Mouse (Mus musculus): ENCODE measurements around the gene Mybphl. TPM values are rescaled to one million over a fixed set of nuclear protein-coding genes. Genes with fewer than 3 reads are reported as not detected.

Gene Mybphl
- polyA plus RNA-seq, 1 experiment from 2014 or later = 0.09 TPM

DNA sequence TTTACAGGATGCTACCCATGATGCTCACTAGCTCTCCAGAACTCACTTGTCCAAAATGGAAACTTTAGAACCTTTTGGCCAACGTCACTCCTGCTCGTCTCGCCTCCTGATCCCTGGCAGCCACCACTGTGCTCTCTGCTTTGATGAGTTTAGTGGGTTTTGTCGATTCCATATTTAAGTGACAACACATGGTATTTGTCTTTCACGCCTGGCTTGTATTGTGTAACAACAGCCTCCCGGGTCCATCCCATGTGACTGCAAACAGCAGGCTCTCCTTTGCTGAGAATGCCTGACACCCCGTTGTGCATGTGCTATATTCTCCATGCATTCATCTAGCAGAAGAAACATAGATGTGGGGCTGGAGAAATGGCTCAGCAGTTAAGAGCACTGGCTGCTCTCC is 22.5 kb upstream of the Mybphl start:
- no peaks in the 10 kb centered on the region for H3K9me3 ChIP-seq (replicated peaks)
- no peak for DNase-seq (ENCODE audit: low spot score)
- H3K27me3 ChIP-seq (ENCODE audit: low read depth, poor library complexity, severe bottlenecking) = no peaks in the 10 kb centered on the region
- H3K27ac ChIP-seq (replicated peaks) = no peak overlapping the region
- 90% methylated on average over 7 of the region's 7 CpGs for WGBS
- H3K4me1 ChIP-seq = no peaks in the 10 kb centered on the region
- H3K4me3 ChIP-seq = no peak overlapping the region
- H3K36me3 ChIP-seq = peaks cover 98% of the 10 kb centered on the region

DNA sequence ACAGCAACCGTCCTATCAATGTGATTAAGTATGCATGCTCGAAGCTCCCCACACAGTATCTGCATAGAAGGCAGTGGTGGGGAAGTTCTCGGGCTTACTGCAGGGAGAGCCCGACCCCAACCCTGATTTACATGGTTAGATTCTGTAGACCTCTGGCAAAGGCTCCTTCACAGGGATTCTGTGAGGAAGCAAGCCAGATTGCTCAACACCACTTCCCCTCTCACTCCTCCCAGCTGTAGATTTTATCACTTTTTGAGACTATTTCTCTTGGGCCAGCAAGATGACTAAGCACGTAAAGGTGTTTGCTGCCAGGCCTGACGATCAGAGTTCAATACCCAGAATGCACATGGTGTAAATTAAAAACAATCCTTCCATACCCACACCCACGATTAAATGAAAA is 18.9 kb upstream of the Mybphl start:
- no peaks in the 10 kb centered on the region for H3K4me1 ChIP-seq
- no peak for DNase-seq (ENCODE audit: low spot score)
- H3K27ac ChIP-seq (replicated peaks) = no peak overlapping the region
- H3K27me3 ChIP-seq (ENCODE audit: low read depth, poor library complexity, severe bottlenecking) = no peaks in the 10 kb centered on the region
- 89% methylated on average over 7 of the region's 7 CpGs for WGBS
- H3K36me3 ChIP-seq = peaks cover 99% of the 10 kb centered on the region
- H3K4me3 ChIP-seq = no peak overlapping the region
- H3K9me3 ChIP-seq (replicated peaks) = no peaks in the 10 kb centered on the region

DNA sequence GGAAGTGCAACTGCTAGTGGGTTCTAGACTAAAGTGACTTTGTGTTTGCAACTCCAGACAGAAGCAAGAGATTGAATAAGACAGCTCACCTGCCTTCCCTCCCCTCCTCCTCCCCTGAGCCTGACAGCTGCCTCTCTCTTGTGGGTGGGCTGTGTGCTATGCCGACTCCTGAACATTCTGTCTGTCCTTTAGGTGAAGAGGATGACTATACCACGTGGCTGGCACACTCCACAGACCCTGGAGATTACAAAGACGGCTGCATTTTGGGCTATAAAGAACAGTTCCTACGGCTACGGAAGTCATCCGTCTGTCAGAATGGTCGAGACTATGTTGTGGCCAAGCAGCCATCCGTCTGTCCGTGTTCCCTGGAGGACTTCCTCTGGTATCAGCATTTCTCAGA is 16.3 kb upstream of the Mybphl start:
- WGBS = 94% methylated on average over 9 of the region's 9 CpGs
- Histone ChIP-seq H3K4me3 (no peak overlapping the region), H3K27ac (replicated peaks) (no peak overlapping the region), H3K4me1 (no peaks in the 10 kb centered on the region), H3K27me3 (ENCODE audit: low read depth, poor library complexity, severe bottlenecking) (no peaks in the 10 kb centered on the region), H3K36me3 (peaks cover 99% of the 10 kb centered on the region), H3K9me3 (replicated peaks) (no peaks in the 10 kb centered on the region)
- DNase-seq (ENCODE audit: low spot score) = no peak

DNA sequence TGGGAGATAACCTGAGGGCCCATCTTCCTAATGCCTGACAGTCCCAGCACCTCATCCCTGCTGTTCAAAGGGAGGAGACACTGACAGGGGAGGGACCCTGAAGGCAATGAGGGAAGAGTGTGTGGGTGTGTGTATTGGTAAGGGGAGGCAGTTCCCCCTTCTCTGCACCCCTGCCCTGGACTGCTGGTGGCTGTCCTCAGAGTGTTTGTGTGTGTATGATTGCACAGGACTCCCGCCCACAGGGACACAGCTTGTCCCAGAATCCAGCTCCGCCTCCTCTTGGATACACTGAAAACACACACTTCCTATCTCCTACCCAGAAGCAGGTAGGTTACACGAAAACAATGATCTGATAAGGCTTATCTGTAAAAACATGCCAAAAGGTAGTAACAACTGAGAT is 9.5 kb upstream of the Mybphl start:
- H3K36me3 ChIP-seq = peaks cover 90% of the 10 kb centered on the region
- DNase-seq (ENCODE audit: low spot score) = no peak

DNA sequence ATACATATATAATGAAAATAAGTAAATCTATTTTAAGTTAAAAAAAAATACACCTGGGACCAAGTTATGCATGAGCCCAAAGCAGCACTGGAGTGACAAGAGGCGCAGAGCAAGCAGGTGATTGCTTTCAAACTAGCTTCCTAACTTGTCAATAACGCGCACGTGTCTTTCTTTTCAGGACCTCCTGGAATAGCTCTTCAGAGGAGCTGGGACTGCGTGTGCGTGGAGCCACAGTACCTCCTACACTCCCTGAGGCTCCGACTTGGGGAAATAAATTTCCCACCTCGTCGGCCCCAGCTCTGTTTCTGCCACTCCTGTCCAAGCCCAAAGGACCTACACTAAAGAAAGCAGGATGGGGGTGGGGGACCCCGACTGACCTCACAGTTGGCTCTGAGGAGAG is 7.7 kb upstream of the Mybphl start:
- Histone ChIP-seq H3K4me3 (no peak overlapping the region), H3K4me1 (peaks cover 25% of the 10 kb centered on the region)
- WGBS = 91% methylated on average over 10 of the region's 10 CpGs

More for the DNA sequence above, 9.5 kb upstream of the Mybphl start:
- H3K4me1 ChIP-seq = peaks cover 7% of the 10 kb centered on the region
- H3K27me3 ChIP-seq (ENCODE audit: low read depth, poor library complexity, severe bottlenecking) = no peaks in the 10 kb centered on the region
- H3K27ac ChIP-seq (replicated peaks) = no peak overlapping the region
- 86% methylated on average over 3 of the region's 3 CpGs for WGBS
- no peak overlapping the region for H3K4me3 ChIP-seq
- no peaks in the 10 kb centered on the region for H3K9me3 ChIP-seq (replicated peaks)

DNA sequence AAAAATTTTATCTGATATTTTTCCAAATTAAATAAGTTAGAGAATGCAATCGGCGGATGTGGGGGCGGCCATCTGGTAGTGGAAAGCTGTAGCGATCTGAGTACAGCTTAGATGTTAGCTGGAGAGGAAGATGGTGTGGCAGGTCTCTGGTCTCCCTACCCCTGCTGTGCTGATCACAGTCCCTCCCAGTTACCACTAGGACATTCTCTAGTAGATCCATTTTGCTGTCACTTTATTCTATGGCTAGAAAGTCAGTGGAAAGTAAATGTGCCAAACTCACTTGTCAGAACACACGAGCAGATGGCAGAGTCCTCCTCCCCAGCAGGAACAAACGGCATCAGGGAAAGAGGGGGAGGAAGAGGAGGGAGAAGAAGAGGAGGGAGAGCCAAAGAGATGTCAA is 6.3 kb upstream of the Mybphl start:
- Histone ChIP-seq H3K4me1 (peaks cover 26% of the 10 kb centered on the region), H3K27ac (replicated peaks) (no peak overlapping the region), H3K36me3 (peaks cover 58% of the 10 kb centered on the region), H3K27me3 (ENCODE audit: low read depth, poor library complexity, severe bottlenecking) (no peaks in the 10 kb centered on the region), H3K9me3 (replicated peaks) (no peaks in the 10 kb centered on the region), H3K4me3 (no peak overlapping the region)
- DNase-seq (ENCODE audit: low spot score) = no peak
- 88% methylated on average over 6 of the region's 6 CpGs for WGBS

More for the DNA sequence above, 7.7 kb upstream of the Mybphl start:
- peaks cover 72% of the 10 kb centered on the region for H3K36me3 ChIP-seq
- no peak for DNase-seq (ENCODE audit: low spot score)
- H3K27me3 ChIP-seq (ENCODE audit: low read depth, poor library complexity, severe bottlenecking) = no peaks in the 10 kb centered on the region
- H3K27ac ChIP-seq (replicated peaks) = no peak overlapping the region
- no peaks in the 10 kb centered on the region for H3K9me3 ChIP-seq (replicated peaks)

DNA sequence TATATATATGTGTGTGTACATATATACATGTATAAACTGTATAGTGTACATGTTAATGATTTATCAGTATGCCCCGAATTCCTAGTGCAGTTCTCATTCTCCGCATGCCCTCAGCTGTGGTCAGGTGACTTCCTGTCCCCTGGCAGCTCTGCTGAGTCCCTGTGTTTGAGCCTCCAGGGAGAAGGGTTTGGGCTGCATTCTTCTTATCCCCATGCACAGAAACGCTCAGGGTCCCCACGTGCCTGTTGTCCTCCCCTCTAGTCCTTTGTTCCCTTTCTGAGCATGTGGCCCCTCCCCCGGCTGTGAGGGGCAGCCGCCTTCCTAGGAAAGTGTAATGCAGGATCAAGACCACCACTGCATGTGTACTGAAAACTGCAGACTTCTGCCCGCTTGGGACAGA is 3.8 kb upstream of the Mybphl start:
- Histone ChIP-seq H3K9me3 (replicated peaks) (no peaks in the 10 kb centered on the region), H3K27me3 (ENCODE audit: low read depth, poor library complexity, severe bottlenecking) (no peaks in the 10 kb centered on the region), H3K27ac (replicated peaks) (peak overlapping the region; percentile 84), H3K4me1 (peaks cover 39% of the 10 kb centered on the region), H3K4me3 (no peak overlapping the region), H3K36me3 (peaks cover 33% of the 10 kb centered on the region)
- DNase-seq (ENCODE audit: low spot score) = peak; percentile 75
- WGBS = 11% methylated on average over 7 of the region's 7 CpGs

DNA sequence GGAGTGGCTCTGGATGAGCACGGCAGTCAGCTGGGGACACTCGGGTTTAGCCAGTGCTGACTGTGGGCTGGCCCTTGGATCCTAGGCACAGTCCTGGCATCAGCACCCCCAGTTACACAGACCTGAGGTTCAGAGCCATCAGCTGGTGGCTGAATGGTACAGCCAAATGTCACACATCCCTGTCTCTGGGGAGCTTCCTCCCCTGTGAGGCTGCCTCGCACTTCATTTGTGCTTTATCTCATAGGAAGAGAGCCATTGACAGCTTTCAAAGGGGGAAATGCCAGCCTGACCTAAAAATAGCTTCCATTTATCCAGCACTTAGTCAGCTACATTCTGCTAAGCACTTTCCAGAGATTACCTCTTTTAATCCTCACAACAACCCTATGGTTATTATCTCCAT is 1.1 kb upstream of the Mybphl start:
- WGBS = 83% methylated on average over 3 of the region's 3 CpGs

DNA sequence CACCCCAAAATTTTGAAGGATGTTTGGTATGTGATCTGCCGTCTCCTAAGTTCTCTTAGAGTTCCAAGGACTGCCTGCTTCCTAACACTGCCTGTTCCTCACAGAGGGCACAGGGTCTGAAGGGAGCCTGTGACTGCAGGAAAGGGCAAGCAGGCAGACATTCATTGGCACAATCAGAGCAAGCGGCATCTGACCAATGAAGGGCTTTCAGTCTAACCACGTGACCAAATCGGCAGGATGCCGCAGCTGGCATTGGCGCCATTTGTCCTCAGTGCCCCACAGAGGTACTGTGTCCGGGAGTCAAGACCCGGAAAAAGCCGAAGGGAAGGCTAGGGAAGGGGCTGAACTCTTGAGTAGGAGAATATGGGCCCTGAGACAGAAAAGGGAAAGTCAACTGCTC is 2.5 kb downstream of the Mybphl start:
- no peak for DNase-seq (ENCODE audit: low spot score)
- no peaks in the 10 kb centered on the region for H3K36me3 ChIP-seq
- H3K4me1 ChIP-seq = peaks cover 19% of the 10 kb centered on the region
- no peak overlapping the region for H3K4me3 ChIP-seq
- 68% methylated on average over 9 of the region's 9 CpGs for WGBS
- H3K9me3 ChIP-seq (replicated peaks) = no peaks in the 10 kb centered on the region
- no peak overlapping the region for H3K27ac ChIP-seq (replicated peaks)
- H3K27me3 ChIP-seq (ENCODE audit: low read depth, poor library complexity, severe bottlenecking) = no peaks in the 10 kb centered on the region

More for the DNA sequence above, 1.1 kb upstream of the Mybphl start:
- H3K27me3 ChIP-seq (ENCODE audit: low read depth, poor library complexity, severe bottlenecking) = no peaks in the 10 kb centered on the region
- no peaks in the 10 kb centered on the region for H3K9me3 ChIP-seq (replicated peaks)
- H3K27ac ChIP-seq (replicated peaks) = no peak overlapping the region
- no peak overlapping the region for H3K4me3 ChIP-seq
- DNase-seq (ENCODE audit: low spot score) = no peak
- peaks cover 39% of the 10 kb centered on the region for H3K4me1 ChIP-seq
- H3K36me3 ChIP-seq = peaks cover 7% of the 10 kb centered on the region; the same call in 1 of the 2 replicates

DNA sequence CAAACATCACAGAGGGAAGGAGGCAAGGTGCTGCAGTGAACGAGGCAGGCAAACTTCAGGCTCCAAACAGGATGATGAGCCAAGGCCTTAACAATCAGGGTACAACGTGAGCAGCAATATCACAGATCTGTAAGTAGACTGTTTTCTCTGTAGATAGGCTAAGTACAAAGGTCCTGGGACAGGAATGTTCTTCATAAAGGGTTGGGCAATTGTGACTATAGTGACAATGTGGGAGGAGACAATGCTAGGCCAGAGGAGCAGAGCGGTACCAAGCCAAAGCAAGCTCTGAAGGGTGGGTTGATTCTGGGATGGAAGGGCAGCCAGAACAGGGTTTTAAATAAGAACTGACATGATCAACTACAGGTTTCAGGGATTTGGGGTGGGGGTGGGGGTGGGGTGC is 3.1 kb downstream of the Mybphl start:
- H3K27ac ChIP-seq (replicated peaks) = no peak overlapping the region
- H3K4me1 ChIP-seq = peaks cover 19% of the 10 kb centered on the region
- no peak overlapping the region for H3K4me3 ChIP-seq
- 79% methylated on average over 3 of the region's 3 CpGs for WGBS
- DNase-seq (ENCODE audit: low spot score) = no peak
- no peaks in the 10 kb centered on the region for H3K9me3 ChIP-seq (replicated peaks)
- no peaks in the 10 kb centered on the region for H3K36me3 ChIP-seq
- no peaks in the 10 kb centered on the region for H3K27me3 ChIP-seq (ENCODE audit: low read depth, poor library complexity, severe bottlenecking)

DNA sequence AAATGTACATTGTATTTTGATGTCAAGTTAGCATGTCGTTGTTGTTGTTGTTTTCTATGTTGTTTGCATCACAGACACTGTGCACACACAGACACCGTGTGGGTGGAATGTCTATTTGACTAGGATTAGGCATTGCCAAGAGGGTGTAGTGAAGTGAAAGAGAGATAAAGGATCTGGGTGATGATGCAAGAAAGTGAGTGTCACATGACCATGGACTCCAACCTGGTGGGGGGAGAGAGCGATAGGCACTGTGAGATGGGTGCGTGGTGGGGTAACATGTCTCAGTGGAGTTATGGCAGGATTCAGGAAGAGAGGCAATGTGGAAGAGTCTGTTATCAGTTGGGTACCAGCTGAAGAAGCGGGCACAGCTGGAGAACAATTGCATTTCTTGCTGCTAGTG is 4.0 kb downstream of the Mybphl start:
- DNase-seq (ENCODE audit: low spot score) = no peak
- Histone ChIP-seq H3K27me3 (ENCODE audit: low read depth, poor library complexity, severe bottlenecking) (no peaks in the 10 kb centered on the region), H3K36me3 (no peaks in the 10 kb centered on the region), H3K4me1 (peaks cover 16% of the 10 kb centered on the region), H3K9me3 (replicated peaks) (no peaks in the 10 kb centered on the region), H3K27ac (replicated peaks) (no peak overlapping the region), H3K4me3 (no peak overlapping the region)
- WGBS = 88% methylated on average over 5 of the region's 5 CpGs

DNA sequence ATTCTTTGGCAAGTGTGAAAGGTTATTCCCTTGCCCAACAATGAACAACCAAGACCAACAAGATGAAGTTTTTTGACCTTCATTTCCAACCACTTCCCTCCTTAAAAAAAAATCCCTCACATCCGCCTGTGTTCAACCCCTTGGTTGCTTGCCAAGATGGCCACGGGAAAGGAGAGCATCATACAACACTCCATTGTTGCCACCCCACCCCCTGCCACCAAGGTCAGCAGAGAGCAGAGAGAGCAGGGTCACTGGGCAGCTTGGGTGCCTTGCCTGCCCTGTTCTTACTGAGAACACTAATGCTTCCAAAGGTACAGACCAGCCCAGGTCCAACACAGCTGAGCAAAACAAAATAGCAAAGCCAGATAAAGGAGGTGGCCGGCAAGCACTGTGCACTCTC is 7.6 kb downstream of the Mybphl start:
- Histone ChIP-seq H3K4me3 (no peak overlapping the region), H3K9me3 (replicated peaks) (no peaks in the 10 kb centered on the region), H3K27ac (replicated peaks) (no peak overlapping the region), H3K27me3 (ENCODE audit: low read depth, poor library complexity, severe bottlenecking) (no peaks in the 10 kb centered on the region), H3K4me1 (peaks cover 6% of the 10 kb centered on the region; the same call in 1 of the 2 replicates), H3K36me3 (no peaks in the 10 kb centered on the region)
- WGBS = 75% methylated on average over 3 of the region's 3 CpGs
- DNase-seq (ENCODE audit: low spot score) = no peak

DNA sequence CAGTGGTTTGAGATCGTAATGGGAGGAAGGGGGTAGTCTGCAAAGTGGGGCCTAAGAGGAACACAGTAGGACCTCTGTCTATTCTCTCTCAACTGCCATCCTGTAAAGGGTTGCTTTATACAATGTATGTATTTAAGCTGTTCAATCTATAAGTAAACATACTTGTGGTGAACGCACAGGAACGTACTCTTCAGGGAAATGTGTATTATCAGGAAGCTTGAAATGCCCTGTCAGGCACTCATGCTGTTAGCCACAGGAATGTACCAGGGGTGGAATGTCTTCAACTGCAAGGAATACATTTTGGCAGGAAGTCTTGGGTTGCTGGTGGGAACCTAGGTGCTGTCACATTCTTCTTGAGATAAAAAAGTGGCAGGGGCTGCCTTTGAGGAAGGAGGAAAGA is 8.0 kb downstream of the Mybphl start:
- 87% methylated on average over 3 of the region's 3 CpGs for WGBS
- no peaks in the 10 kb centered on the region for H3K27me3 ChIP-seq (ENCODE audit: low read depth, poor library complexity, severe bottlenecking)

More for the DNA sequence above, 8.0 kb downstream of the Mybphl start:
- Histone ChIP-seq H3K27ac (replicated peaks) (no peak overlapping the region), H3K9me3 (replicated peaks) (no peaks in the 10 kb centered on the region), H3K36me3 (no peaks in the 10 kb centered on the region), H3K4me3 (no peak overlapping the region), H3K4me1 (peaks cover 6% of the 10 kb centered on the region; the same call in 1 of the 2 replicates)
- DNase-seq (ENCODE audit: low spot score) = no peak

Data from midbrain, embryonic 10.5 days (tissue).